Mouse (Mus musculus): ENCODE data around the gene Abcb6. TPM values are rescaled to one million over a fixed set of nuclear protein-coding genes. Genes with fewer than 3 reads are reported as not detected.

The Abcb6 gene
- total RNA-seq, 2 experiments from 2014 or later: 75.6 to 101 TPM

Other genes starting within 250 kb of the Abcb6 start
- not detected in 2 replicates for gene Cfap65, start 244.8 kb downstream of the Abcb6 start, total RNA-seq (2014; fragmentation: Nextera tagmentation)
- not detected in 2 replicates for gene Cfap65, start 244.8 kb downstream of the Abcb6 start, total RNA-seq (2017)
- not detected in 2 replicates for gene Ihh, start 228.7 kb downstream of the Abcb6 start, total RNA-seq (2014; fragmentation: Nextera tagmentation)
- 0.80 TPM in 1 of 2 replicates, not detected in the other for gene Ihh, start 228.7 kb downstream of the Abcb6 start, total RNA-seq (2017)
- gene Nhej1, start 55.2 kb downstream of the Abcb6 start, total RNA-seq (2014; fragmentation: Nextera tagmentation): 6.0 and 9.2 TPM in 2 replicates
- 2.0 and 10.1 TPM in 2 replicates for gene Nhej1, start 55.2 kb downstream of the Abcb6 start, total RNA-seq (2017)
- gene Slc23a3, start 46.5 kb downstream of the Abcb6 start, total RNA-seq (2014; fragmentation: Nextera tagmentation): not detected in 2 replicates
- gene Slc23a3, start 46.5 kb downstream of the Abcb6 start, total RNA-seq (2017): not detected in 2 replicates
- gene Cnppd1, start 37.7 kb downstream of the Abcb6 start, total RNA-seq (2014; fragmentation: Nextera tagmentation): 56.9 and 83.8 TPM in 2 replicates
- 51.8 and 81.7 TPM in 2 replicates for gene Cnppd1, start 37.7 kb downstream of the Abcb6 start, total RNA-seq (2017)
- 105 and 115 TPM in 2 replicates for gene Retreg2, start 37.6 kb downstream of the Abcb6 start, total RNA-seq (2014; fragmentation: Nextera tagmentation)
- gene Retreg2, start 37.6 kb downstream of the Abcb6 start, total RNA-seq (2017): 63.6 and 129 TPM in 2 replicates
- gene Zfand2b, start 11.7 kb downstream of the Abcb6 start, total RNA-seq (2014; fragmentation: Nextera tagmentation): 43.4 and 44.3 TPM in 2 replicates
- 33.4 and 48.9 TPM in 2 replicates for gene Zfand2b, start 11.7 kb downstream of the Abcb6 start, total RNA-seq (2017)
- 13.2 and 14.7 TPM in 2 replicates for gene Ankzf1, start 11.8 kb upstream of the Abcb6 start, total RNA-seq (2014; fragmentation: Nextera tagmentation)
- 16.9 and 24.1 TPM in 2 replicates for gene Ankzf1, start 11.8 kb upstream of the Abcb6 start, total RNA-seq (2017)
- 25.4 and 25.5 TPM in 2 replicates for gene Atg9a, start 11.8 kb upstream of the Abcb6 start, total RNA-seq (2014; fragmentation: Nextera tagmentation)
- gene Atg9a, start 11.8 kb upstream of the Abcb6 start, total RNA-seq (2017): 4.8 and 8.0 TPM in 2 replicates
- 20.0 and 24.2 TPM in 2 replicates for gene Glb1l, start 30.4 kb upstream of the Abcb6 start, total RNA-seq (2014; fragmentation: Nextera tagmentation)
- 5.4 and 18.3 TPM in 2 replicates for gene Glb1l, start 30.4 kb upstream of the Abcb6 start, total RNA-seq (2017)
- 117 and 193 TPM in 2 replicates for gene Stk16, start 30.4 kb upstream of the Abcb6 start, total RNA-seq (2014; fragmentation: Nextera tagmentation)
- gene Stk16, start 30.4 kb upstream of the Abcb6 start, total RNA-seq (2017): 88.3 and 103 TPM in 2 replicates
- gene Tuba4a, start 39.5 kb upstream of the Abcb6 start, total RNA-seq (2014; fragmentation: Nextera tagmentation): 232 and 276 TPM in 2 replicates
- 137 and 146 TPM in 2 replicates for gene Tuba4a, start 39.5 kb upstream of the Abcb6 start, total RNA-seq (2017)
- not detected in 2 replicates for gene A630095N17Rik, start 51.7 kb upstream of the Abcb6 start, total RNA-seq (2014; fragmentation: Nextera tagmentation)
- gene A630095N17Rik, start 51.7 kb upstream of the Abcb6 start, total RNA-seq (2017): not detected in 2 replicates
- gene Dnajb2, start 56.0 kb upstream of the Abcb6 start, total RNA-seq (2014; fragmentation: Nextera tagmentation): 15.2 and 18.3 TPM in 2 replicates
- gene Dnajb2, start 56.0 kb upstream of the Abcb6 start, total RNA-seq (2017): 14.2 and 21.7 TPM in 2 replicates
- 0.31 TPM in 1 of 2 replicates, not detected in the other for gene Ptprn, start 84.1 kb upstream of the Abcb6 start, total RNA-seq (2014; fragmentation: Nextera tagmentation)
- 0.08 TPM in 1 of 2 replicates, not detected in the other for gene Ptprn, start 84.1 kb upstream of the Abcb6 start, total RNA-seq (2017)
- gene Resp18, start 98.0 kb upstream of the Abcb6 start, total RNA-seq (2014; fragmentation: Nextera tagmentation): not detected in 2 replicates
- not detected in 2 replicates for gene Resp18, start 98.0 kb upstream of the Abcb6 start, total RNA-seq (2017)
- 47.3 and 48.2 TPM in 2 replicates for gene Dnpep, start 137.6 kb upstream of the Abcb6 start, total RNA-seq (2014; fragmentation: Nextera tagmentation)
- 45.3 and 50.8 TPM in 2 replicates for gene Dnpep, start 137.6 kb upstream of the Abcb6 start, total RNA-seq (2017)
- gene Des, start 179.9 kb upstream of the Abcb6 start, total RNA-seq (2014; fragmentation: Nextera tagmentation): not detected in 2 replicates
- not detected in 2 replicates for gene Des, start 179.9 kb upstream of the Abcb6 start, total RNA-seq (2017)
- not detected in 2 replicates for gene Speg, start 194.9 kb upstream of the Abcb6 start, total RNA-seq (2014; fragmentation: Nextera tagmentation)
- 0.19 TPM in 1 of 2 replicates, not detected in the other for gene Speg, start 194.9 kb upstream of the Abcb6 start, total RNA-seq (2017)